Mouse (Mus musculus) megakaryocyte-erythroid progenitor cell, adult 5 weeks (primary cell): ENCODE results near the gene Supt16. TPM values are rescaled to one million over a fixed set of nuclear protein-coding genes. Genes with fewer than 3 reads are reported as not detected.

ENCODE experiments used
- polyA plus RNA-seq: library from polyadenylated mRNA; stranded (reverse); fragments of >175 nt; gene quantifications from 2 replicates; pipeline ENCODE4 v1.2.3, GENCODE M21; 2012

Supt16 gene
- polyA plus RNA-seq = 15.2 and 16.3 TPM in 2 replicates

GRCm38 (mm10) chr14:52197156-52197878 lies at the start of gene Supt16:
Gene Supt16, minus strand, starts transcription at chr14:52197416.

Other genes starting within 250 kb of the Supt16 start
- 40.8 and 45.5 TPM in 2 replicates for gene Arhgef40, start 212.7 kb downstream of the Supt16 start, polyA plus RNA-seq
- gene Tmem253, start 181.8 kb downstream of the Supt16 start, polyA plus RNA-seq = 0.35 TPM in 1 of 2 replicates, not detected in the other
- gene Zfp219, start 176.7 kb downstream of the Supt16 start, polyA plus RNA-seq = 109 and 128 TPM in 2 replicates
- gene Olfr221, start 155.0 kb downstream of the Supt16 start, polyA plus RNA-seq = 0.03 TPM in 1 of 2 replicates, not detected in the other
- gene Hnrnpc, start 93.4 kb downstream of the Supt16 start, polyA plus RNA-seq = 37.0 and 52.0 TPM in 2 replicates
- gene Rpgrip1, start 86.7 kb downstream of the Supt16 start, polyA plus RNA-seq = 2.0 and 3.0 TPM in 2 replicates
- gene Chd8, start 60.4 kb upstream of the Supt16 start, polyA plus RNA-seq = 11.4 and 14.8 TPM in 2 replicates
- 38.1 and 41.5 TPM in 2 replicates for gene Tox4, start 81.7 kb upstream of the Supt16 start, polyA plus RNA-seq
- 0.36 and 0.48 TPM in 2 replicates for gene Rab2b, start 82.1 kb upstream of the Supt16 start, polyA plus RNA-seq
- gene Mettl3, start 107.7 kb upstream of the Supt16 start, polyA plus RNA-seq = 12.9 and 18.7 TPM in 2 replicates
- 1.4 and 2.2 TPM in 2 replicates for gene Sall2, start 131.3 kb upstream of the Supt16 start, polyA plus RNA-seq
- gene Olfr1513, start 159.0 kb upstream of the Supt16 start, polyA plus RNA-seq = not detected in 2 replicates
- gene Olfr1512, start 181.8 kb upstream of the Supt16 start, polyA plus RNA-seq = not detected in 2 replicates
- not detected in 2 replicates for gene Olfr1511, start 200.0 kb upstream of the Supt16 start, polyA plus RNA-seq
- not detected in 2 replicates for gene Olfr1510, start 217.0 kb upstream of the Supt16 start, polyA plus RNA-seq
- not detected in 2 replicates for gene Olfr1509, start 245.6 kb upstream of the Supt16 start, polyA plus RNA-seq